Mouse (Mus musculus): Measurements from ENCODE around the gene Olfr1394. TPM values are rescaled to one million over a fixed set of nuclear protein-coding genes. Genes with fewer than 3 reads are reported as not detected.

Olfr1394 gene
- polyA plus RNA-seq (2014; fragmentation: Nextera tagmentation; extraction: Ambion mirVana), result not detected in 2 replicates

DNA sequence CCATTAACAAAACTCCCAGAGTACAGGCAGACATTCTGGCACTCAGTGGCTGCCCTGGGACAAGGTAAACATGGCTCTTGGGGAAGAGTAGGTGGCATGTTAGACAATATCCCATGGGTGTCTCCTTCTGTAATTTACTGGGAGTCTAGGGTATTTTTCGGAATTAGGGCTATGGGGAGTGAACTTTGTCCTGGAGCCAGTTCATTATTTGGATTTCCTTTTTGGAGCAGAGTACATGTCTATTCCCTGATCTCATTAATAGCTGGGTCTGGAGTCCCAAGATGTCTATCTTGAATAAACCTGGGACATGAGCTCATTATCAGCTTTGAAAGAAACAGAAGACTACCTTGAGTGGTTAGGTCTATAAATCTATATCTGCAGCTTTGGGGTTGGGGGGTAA, at the start of gene Olfr1394:
Olfr1394 (plus strand) TSS at position 301 of the 400 bp plus-strand sequence.
- Histone ChIP-seq H3K9ac (ENCODE audit: low read depth, low read length) (no peak within 1 kb of the TSS), H3K27me3 (replicated peaks; ENCODE audit: control insufficient read depth, insufficient read depth, low read length) (no peaks in the 10 kb centered on the region; the same call in 1 of the 2 replicates), H3K27ac (replicated peaks; ENCODE audit: low read depth, low read length) (no peak within 1 kb of the TSS), H3K4me1 (ENCODE audit: control insufficient read depth, insufficient read depth, low read length) (no peaks in the 10 kb centered on the region), H3K4me3 (ENCODE audit: low read depth, low read length) (no peak within 1 kb of the TSS), H3K4me2 (ENCODE audit: low read depth, low read length) (no peak within 1 kb of the TSS), H3K36me3 (ENCODE audit: control insufficient read depth, insufficient read depth, low read length) (no peaks in the 10 kb centered on the region), H3K9me3 (ENCODE audit: control insufficient read depth, low read length) (no peaks in the 10 kb centered on the region)
- ATAC-seq (ENCODE audit: low read depth) (no peak), DNase-seq (ENCODE audit: low spot score) (no peak)
- WGBS, result 69% methylated on average over 1 of the region's 1 CpGs

GRCm38 (mm10) chr11:49105752-49106151, 48.4 kb upstream of the Olfr1394 start:
- Histone ChIP-seq H3K9ac (ENCODE audit: low read depth, low read length) (no peak overlapping the region), H3K4me1 (ENCODE audit: control insufficient read depth, insufficient read depth, low read length) (no peaks in the 10 kb centered on the region), H3K36me3 (ENCODE audit: control insufficient read depth, insufficient read depth, low read length) (no peaks in the 10 kb centered on the region), H3K4me3 (ENCODE audit: low read depth, low read length) (no peak overlapping the region), H3K27ac (replicated peaks; ENCODE audit: low read depth, low read length) (no peak overlapping the region), H3K9me3 (ENCODE audit: control insufficient read depth, low read length) (no peaks in the 10 kb centered on the region), H3K4me2 (ENCODE audit: low read depth, low read length) (no peak overlapping the region), H3K27me3 (replicated peaks; ENCODE audit: control insufficient read depth, insufficient read depth, low read length) (no peaks in the 10 kb centered on the region)
- WGBS, result 71% methylated on average over 1 of the region's 1 CpGs
- DNase-seq (ENCODE audit: low spot score) (no peak), ATAC-seq (ENCODE audit: low read depth) (no peak)

- H3K4me1 ChIP-seq (ENCODE audit: control insufficient read depth, insufficient read depth, low read length), result no peaks in the 10 kb centered on the region
- no peak for DNase-seq (ENCODE audit: low spot score)
- H3K4me3 ChIP-seq (ENCODE audit: low read depth, low read length), result no peak overlapping the region
- no peaks in the 10 kb centered on the region for H3K27me3 ChIP-seq (replicated peaks; ENCODE audit: control insufficient read depth, insufficient read depth, low read length)
- no peak overlapping the region for H3K27ac ChIP-seq (replicated peaks; ENCODE audit: low read depth, low read length)
- H3K9me3 ChIP-seq (ENCODE audit: control insufficient read depth, low read length), result no peaks in the 10 kb centered on the region
- ATAC-seq (ENCODE audit: low read depth), result no peak
- H3K9ac ChIP-seq (ENCODE audit: low read depth, low read length), result no peak overlapping the region
- H3K4me2 ChIP-seq (ENCODE audit: low read depth, low read length), result no peak overlapping the region
- WGBS, result 55% methylated on average over 10 of the region's 10 CpGs
- H3K36me3 ChIP-seq (ENCODE audit: control insufficient read depth, insufficient read depth, low read length), result no peaks in the 10 kb centered on the region
Measured at GRCm38 (mm10) chr11:49107650-49108537, 46.3 kb upstream of the Olfr1394 start.

GRCm38 (mm10) chr11:49108833-49109232, 45.3 kb upstream of the Olfr1394 start:
- Histone ChIP-seq H3K27ac (replicated peaks; ENCODE audit: low read depth, low read length) (no peak overlapping the region), H3K36me3 (ENCODE audit: control insufficient read depth, insufficient read depth, low read length) (no peaks in the 10 kb centered on the region), H3K27me3 (replicated peaks; ENCODE audit: control insufficient read depth, insufficient read depth, low read length) (no peaks in the 10 kb centered on the region), H3K9ac (ENCODE audit: low read depth, low read length) (no peak overlapping the region), H3K9me3 (ENCODE audit: control insufficient read depth, low read length) (no peaks in the 10 kb centered on the region), H3K4me2 (ENCODE audit: low read depth, low read length) (no peak overlapping the region), H3K4me1 (ENCODE audit: control insufficient read depth, insufficient read depth, low read length) (no peaks in the 10 kb centered on the region), H3K4me3 (ENCODE audit: low read depth, low read length) (no peak overlapping the region)
- ATAC-seq (ENCODE audit: low read depth), result no peak
- 30% methylated on average over 1 of the region's 1 CpGs for WGBS
- DNase-seq (ENCODE audit: low spot score), result no peak

- ATAC-seq (ENCODE audit: low read depth) (no peak), DNase-seq (ENCODE audit: low spot score) (no peak)
- WGBS, result 48% methylated on average over 1 of the region's 1 CpGs
- no peaks in the 10 kb centered on the region for H3K27me3 ChIP-seq (replicated peaks; ENCODE audit: control insufficient read depth, insufficient read depth, low read length)
- no peak overlapping the region for H3K4me2 ChIP-seq (ENCODE audit: low read depth, low read length)
- H3K9ac ChIP-seq (ENCODE audit: low read depth, low read length), result no peak overlapping the region
- no peak overlapping the region for H3K27ac ChIP-seq (replicated peaks; ENCODE audit: low read depth, low read length)
- no peaks in the 10 kb centered on the region for H3K4me1 ChIP-seq (ENCODE audit: control insufficient read depth, insufficient read depth, low read length)
- no peaks in the 10 kb centered on the region for H3K9me3 ChIP-seq (ENCODE audit: control insufficient read depth, low read length)
- no peaks in the 10 kb centered on the region for H3K36me3 ChIP-seq (ENCODE audit: control insufficient read depth, insufficient read depth, low read length)
- no peak overlapping the region for H3K4me3 ChIP-seq (ENCODE audit: low read depth, low read length)
Measured at GRCm38 (mm10) chr11:49111000-49111399, 43.2 kb upstream of the Olfr1394 start.

DNA sequence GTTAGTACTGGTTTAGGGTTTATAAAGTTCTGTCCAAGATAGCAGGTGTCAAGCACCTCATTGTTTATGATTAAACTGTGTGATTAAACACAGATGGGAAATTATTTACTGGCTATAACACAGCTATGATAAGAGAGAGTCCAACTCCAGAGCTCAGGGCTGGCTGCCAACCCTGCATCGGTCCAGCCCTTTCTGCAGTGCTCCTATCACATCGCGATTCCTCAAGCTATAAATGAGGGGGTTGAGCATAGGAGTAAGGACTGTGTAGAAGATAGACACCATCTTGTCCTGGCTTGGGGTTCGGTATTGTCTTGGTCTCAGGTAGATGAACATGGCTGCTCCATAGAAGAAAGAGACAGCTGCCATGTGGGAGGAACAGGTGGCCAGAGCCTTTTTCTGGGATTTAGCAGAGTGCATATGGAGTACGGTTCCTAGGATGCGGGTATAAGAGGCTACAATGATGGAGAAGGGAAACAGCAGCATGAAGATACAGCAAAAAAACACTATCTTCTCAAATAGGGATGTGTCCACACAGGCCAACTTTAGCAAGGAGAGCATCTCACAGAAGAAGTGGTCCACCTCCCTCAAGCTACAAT, 41.5 kb upstream of the Olfr1394 start:
- DNase-seq (ENCODE audit: low spot score), result no peak
- H3K9me3 ChIP-seq (ENCODE audit: control insufficient read depth, low read length), result no peaks in the 10 kb centered on the region

GRCm38 (mm10) chr11:49114158-49114557, 40.0 kb upstream of the Olfr1394 start:
- ATAC-seq (ENCODE audit: low read depth), result no peak
- H3K27ac ChIP-seq (replicated peaks; ENCODE audit: low read depth, low read length), result no peak overlapping the region
- H3K9me3 ChIP-seq (ENCODE audit: control insufficient read depth, low read length), result no peaks in the 10 kb centered on the region
- 60% methylated on average over 2 of the region's 2 CpGs for WGBS
- no peak overlapping the region for H3K4me2 ChIP-seq (ENCODE audit: low read depth, low read length)
- no peaks in the 10 kb centered on the region for H3K36me3 ChIP-seq (ENCODE audit: control insufficient read depth, insufficient read depth, low read length)
- no peaks in the 10 kb centered on the region for H3K27me3 ChIP-seq (replicated peaks; ENCODE audit: control insufficient read depth, insufficient read depth, low read length)
- no peak overlapping the region for H3K9ac ChIP-seq (ENCODE audit: low read depth, low read length)
- H3K4me1 ChIP-seq (ENCODE audit: control insufficient read depth, insufficient read depth, low read length), result no peaks in the 10 kb centered on the region
- H3K4me3 ChIP-seq (ENCODE audit: low read depth, low read length), result no peak overlapping the region
- no peak for DNase-seq (ENCODE audit: low spot score)

More for the DNA sequence above, 41.5 kb upstream of the Olfr1394 start:
- Histone ChIP-seq H3K9ac (ENCODE audit: low read depth, low read length) (no peak overlapping the region), H3K4me3 (ENCODE audit: low read depth, low read length) (no peak overlapping the region), H3K36me3 (ENCODE audit: control insufficient read depth, insufficient read depth, low read length) (no peaks in the 10 kb centered on the region), H3K4me2 (ENCODE audit: low read depth, low read length) (no peak overlapping the region), H3K27ac (replicated peaks; ENCODE audit: low read depth, low read length) (no peak overlapping the region), H3K27me3 (replicated peaks; ENCODE audit: control insufficient read depth, insufficient read depth, low read length) (no peaks in the 10 kb centered on the region), H3K4me1 (ENCODE audit: control insufficient read depth, insufficient read depth, low read length) (no peaks in the 10 kb centered on the region)
- 82% methylated on average over 6 of the region's 6 CpGs for WGBS
- no peak for ATAC-seq (ENCODE audit: low read depth)

DNA sequence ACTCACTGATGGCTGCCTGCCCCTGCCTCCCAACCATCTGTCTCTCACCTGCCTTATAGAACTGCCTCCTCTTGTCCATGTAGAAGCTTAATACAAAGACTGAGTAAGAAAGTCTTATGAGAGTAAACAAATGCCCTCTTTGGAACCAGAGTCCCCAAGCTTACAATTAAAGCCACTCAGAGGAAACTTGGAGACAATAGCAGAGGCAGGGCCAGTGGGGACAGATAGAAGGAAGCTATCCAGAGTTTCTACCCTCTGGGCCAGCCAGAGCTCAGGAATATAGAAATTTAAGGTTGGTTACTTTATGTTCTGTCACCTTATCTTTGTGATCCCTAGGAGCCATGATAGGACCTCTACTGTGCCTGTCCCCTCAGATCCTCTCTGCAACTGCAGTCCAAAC, 39.4 kb upstream of the Olfr1394 start, which contains the start of gene Olfr1396:
Olfr1396 (minus strand) TSS at position 101 of the 400 bp plus-strand sequence.
- DNase-seq (ENCODE audit: low spot score) (no peak), ATAC-seq (ENCODE audit: low read depth) (no peak)
- no peak within 1 kb of the TSS for H3K4me3 ChIP-seq (ENCODE audit: low read depth, low read length)
- H3K36me3 ChIP-seq (ENCODE audit: control insufficient read depth, insufficient read depth, low read length), result no peaks in the 10 kb centered on the region
- H3K27ac ChIP-seq (replicated peaks; ENCODE audit: low read depth, low read length), result no peak within 1 kb of the TSS; the same call in 1 of the 2 replicates
- H3K4me2 ChIP-seq (ENCODE audit: low read depth, low read length), result no peak within 1 kb of the TSS
- H3K4me1 ChIP-seq (ENCODE audit: control insufficient read depth, insufficient read depth, low read length), result no peaks in the 10 kb centered on the region
- H3K9ac ChIP-seq (ENCODE audit: low read depth, low read length), result no peak within 1 kb of the TSS
- no peaks in the 10 kb centered on the region for H3K9me3 ChIP-seq (ENCODE audit: control insufficient read depth, low read length)
- H3K27me3 ChIP-seq (replicated peaks; ENCODE audit: control insufficient read depth, insufficient read depth, low read length), result no peaks in the 10 kb centered on the region
